Mouse (Mus musculus): ENCODE results near the gene Slc25a19. TPM values are rescaled to one million over a fixed set of nuclear protein-coding genes. Genes with fewer than 3 reads are reported as not detected.
"Not testable (repeated sequence)": the region's sequence is repeated elsewhere in the genome, so short reads cannot be mapped to it uniquely, and the experiment has no call there.

Gene Slc25a19
- polyA plus RNA-seq (2017; shearing (Covaris generic)): 10 to 100 TPM; 93.6 to 98.8 TPM

- ATAC-seq: peak; percentile 87
Observed at GRCm38 (mm10) chr11:115627705-115628464, at the start of gene Slc25a19. Slc25a19 (minus strand) TSS chr11:115628295.

- no peak for ATAC-seq
Observed at GRCm38 (mm10) chr11:115677511-115677910, 49.4 kb upstream of the Slc25a19 start.

- ATAC-seq: no peak
Observed at GRCm38 (mm10) chr11:115676738-115677137, 48.6 kb upstream of the Slc25a19 start.

- ATAC-seq: peak; percentile 32
Observed at GRCm38 (mm10) chr11:115674235-115674865, 46.3 kb upstream of the Slc25a19 start.

- no peak for ATAC-seq
Observed at GRCm38 (mm10) chr11:115673471-115674234, 45.6 kb upstream of the Slc25a19 start.

- ATAC-seq: no peak
Observed at GRCm38 (mm10) chr11:115672226-115672987, 44.3 kb upstream of the Slc25a19 start.

- ATAC-seq: no peak
Observed at GRCm38 (mm10) chr11:115670451-115671050, 42.5 kb upstream of the Slc25a19 start.

- peak; percentile 47 for ATAC-seq
Observed at GRCm38 (mm10) chr11:115663676-115664335, 35.7 kb upstream of the Slc25a19 start.

GRCm38 (mm10) chr11:115660376-115660775, 32.3 kb upstream of the Slc25a19 start:
- no peak for ATAC-seq

GRCm38 (mm10) chr11:115658521-115658920, 30.4 kb upstream of the Slc25a19 start:
- ATAC-seq: no peak

GRCm38 (mm10) chr11:115654128-115654527, 26.0 kb upstream of the Slc25a19 start:
- ATAC-seq: no peak

GRCm38 (mm10) chr11:115653194-115653593, 25.1 kb upstream of the Slc25a19 start:
- no peak for ATAC-seq

GRCm38 (mm10) chr11:115651680-115652079, 23.6 kb upstream of the Slc25a19 start:
- ATAC-seq: no peak

- ATAC-seq: no peak
Observed at GRCm38 (mm10) chr11:115649706-115650105, 21.6 kb upstream of the Slc25a19 start.

GRCm38 (mm10) chr11:115647459-115647858, 19.4 kb upstream of the Slc25a19 start:
- peak; percentile 42 for ATAC-seq

- ATAC-seq: peak; percentile 52
Observed at GRCm38 (mm10) chr11:115646439-115646838, 18.3 kb upstream of the Slc25a19 start.

GRCm38 (mm10) chr11:115645498-115645897, 17.4 kb upstream of the Slc25a19 start:
- not testable (repeated sequence) for ATAC-seq

- ATAC-seq: no peak
Observed at GRCm38 (mm10) chr11:115644308-115644707, 16.2 kb upstream of the Slc25a19 start.

- ATAC-seq: peak; percentile 6
Observed at GRCm38 (mm10) chr11:115643265-115643664, 15.2 kb upstream of the Slc25a19 start.

GRCm38 (mm10) chr11:115642705-115643104, 14.6 kb upstream of the Slc25a19 start:
- ATAC-seq: no peak

- ATAC-seq: no peak
Observed at GRCm38 (mm10) chr11:115641664-115642036, 13.6 kb upstream of the Slc25a19 start.
